Comparison of ENCODE assay signal across 23 mouse cellular contexts in the genomic region with DNA sequence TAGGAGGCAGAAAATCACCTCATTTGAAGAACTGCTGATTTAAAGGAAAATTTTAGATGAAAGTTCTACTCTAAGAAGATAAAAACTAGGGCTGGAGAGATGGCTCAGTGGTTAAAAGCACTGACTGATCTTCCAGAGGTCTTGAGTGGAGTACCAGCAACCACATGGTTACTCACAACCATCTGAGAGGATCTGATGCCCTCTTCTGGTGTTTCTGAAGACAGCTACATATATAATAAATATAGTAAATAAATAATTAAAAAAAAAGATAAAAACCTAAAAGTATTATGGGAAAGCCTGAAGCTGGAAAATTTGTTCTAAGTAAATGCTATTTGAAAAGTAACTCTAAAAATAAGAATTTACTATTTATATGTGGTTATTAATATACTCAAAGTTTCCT. TPM values are rescaled to one million over a fixed set of nuclear protein-coding genes. Genes with fewer than 3 reads are reported as not detected.
DNase-seq lines count a peak whose midpoint lies in the region; ATAC-seq and TF ChIP-seq lines count a peak whose summit lies in the region.
"Had no signal": no experiment of that assay in that cellular context is flagged by ENCODE, and none has a peak within 500 bp of the region (broad histone marks: within the 10 kb centered on the region; RNA-seq: fewer than 3 reads in every experiment).

No protein-coding gene starts in this region.

- no peaks in the 10 kb centered on the region for H3K27me3 ChIP-seq in lung, postnatal 0 days (replicated peaks; ENCODE audit: insufficient read depth, low read length)
- H3K27me3 ChIP-seq in stomach, postnatal 0 days (ENCODE audit: control insufficient read depth, insufficient read depth, low read length): no peaks in the 10 kb centered on the region
- H3K27me3 ChIP-seq: embryonic facial prominence, embryonic 15.5 days; hindbrain, embryonic 13.5 days had no signal

- no peak overlapping the region for H3K4me3 ChIP-seq in layer of hippocampus, adult 2 months
- H3K4me3 ChIP-seq in lung, postnatal 0 days (ENCODE audit: low read depth, low read length): no peak overlapping the region
- H3K4me3 ChIP-seq in stomach, postnatal 0 days (ENCODE audit: low read depth, low read length): no peak overlapping the region
- H3K4me3 ChIP-seq: embryonic facial prominence, embryonic 15.5 days; erythroblast, embryonic 14.5 days; forebrain, embryonic 10.5 days; gastrocnemius, adult 2 months; heart, embryonic 10.5 days; hindbrain, embryonic 13.5 days had no signal

- no peak for DNase-seq in layer of hippocampus, adult 2 months (ENCODE audit: low spot score in 2 of 2)
- DNase-seq in layer of hippocampus, postnatal 36 days: no peak
- peak; percentile 42 for DNase-seq in lung, postnatal 0 days (ENCODE audit: low spot score)
- DNase-seq in lung, adult 18-20 months: no peak
- DNase-seq in ES-CJ7 (ENCODE audit: low read depth, low spot score): peak; percentile 48
- DNase-seq in stomach, postnatal 0 days (ENCODE audit: low spot score): no peak
- DNase-seq in neural tube, embryonic 10.5 days (ENCODE audit: extremely low spot score, low spot score): no peak
- no peak for DNase-seq in cerebellum, adult 9-11 months
- DNase-seq: adrenal gland, adult 2 months; adrenal gland, postnatal 25 days; cerebellum, adult 18-20 months; cerebellum, postnatal 10 days; gastrocnemius, adult 2 months; gastrocnemius, postnatal 25 days; heart, postnatal 10 days; heart, postnatal 4 days had no signal

- no peaks in the 10 kb centered on the region for H3K4me1 ChIP-seq in lung, postnatal 0 days (ENCODE audit: insufficient read depth, low read depth, low read length)
- no peaks in the 10 kb centered on the region; the same call in 1 of the 2 replicates for H3K4me1 ChIP-seq in stomach, postnatal 0 days (replicated peaks; ENCODE audit: control insufficient read depth, insufficient read depth)
- H3K4me1 ChIP-seq: embryonic facial prominence, embryonic 15.5 days; forebrain, embryonic 10.5 days; heart, embryonic 10.5 days; hindbrain, embryonic 13.5 days had no signal

- no peaks in the 10 kb centered on the region for H3K9me3 ChIP-seq in lung, postnatal 0 days (ENCODE audit: low read length)
- no peaks in the 10 kb centered on the region for H3K9me3 ChIP-seq in stomach, postnatal 0 days (ENCODE audit: control insufficient read depth, low read length)
- H3K9me3 ChIP-seq: embryonic facial prominence, embryonic 15.5 days; forebrain, embryonic 10.5 days; heart, embryonic 10.5 days; hindbrain, embryonic 13.5 days had no signal

- TF ChIP-seq CTCF in layer of hippocampus, adult 2 months (conservative IDR thresholded peaks at IDR 0.05): peak; percentile 23
- 0 out of 2 replicates have a peak, but pooled peaks have one; percentile 8 for TF ChIP-seq CTCF in lung, postnatal 0 days (IDR thresholded peaks at IDR 0.05)
- TF ChIP-seq CTCF in stomach, postnatal 0 days (IDR thresholded peaks at IDR 0.05; ENCODE audit: low read depth): peak; percentile 24; the same call in 1 of the 2 replicates

- no peak overlapping the region for H3K27ac ChIP-seq in layer of hippocampus, adult 2 months
- H3K27ac ChIP-seq in lung, postnatal 0 days (ENCODE audit: low read length): no peak overlapping the region
- H3K27ac ChIP-seq in stomach, postnatal 0 days (replicated peaks): no peak overlapping the region
- H3K27ac ChIP-seq: embryonic facial prominence, embryonic 15.5 days; forebrain, embryonic 10.5 days; gastrocnemius, adult 2 months; heart, embryonic 10.5 days; hindbrain, embryonic 13.5 days; hindbrain, postnatal 0 days had no signal

- no peak for TF ChIP-seq EP300 in lung, postnatal 0 days (IDR thresholded peaks at IDR 0.05)
- no peak for TF ChIP-seq EP300 in stomach, postnatal 0 days (optimal IDR thresholded peaks at IDR 0.05)

- no peak overlapping the region for H3K9ac ChIP-seq in lung, postnatal 0 days (replicated peaks; ENCODE audit: low read depth)
- no peak overlapping the region for H3K9ac ChIP-seq in stomach, postnatal 0 days (ENCODE audit: low read length)
- H3K9ac ChIP-seq: embryonic facial prominence, embryonic 15.5 days; hindbrain, embryonic 13.5 days had no signal

- ATAC-seq in lung, postnatal 0 days: no peak
- ATAC-seq in stomach, postnatal 0 days (ENCODE audit: low FRiP score, low TSS enrichment): no peak
- ATAC-seq: forebrain, embryonic 14.5 days; hindbrain, postnatal 0 days had no signal

- H3K36me3 ChIP-seq in lung, postnatal 0 days (ENCODE audit: insufficient read depth, low read length): no peaks in the 10 kb centered on the region
- H3K36me3 ChIP-seq in stomach, postnatal 0 days (ENCODE audit: control insufficient read depth, insufficient read depth, low read length): no peaks in the 10 kb centered on the region
- H3K36me3 ChIP-seq: embryonic facial prominence, embryonic 15.5 days; forebrain, embryonic 10.5 days; heart, embryonic 10.5 days; hindbrain, embryonic 13.5 days had no signal

- no peak overlapping the region for H3K4me2 ChIP-seq in lung, postnatal 0 days (replicated peaks; ENCODE audit: low read depth, low read length)
- no peak overlapping the region for H3K4me2 ChIP-seq in stomach, postnatal 0 days (replicated peaks; ENCODE audit: low read depth)
- H3K4me2 ChIP-seq: embryonic facial prominence, embryonic 15.5 days; hindbrain, embryonic 13.5 days had no signal

RNA-seq across cellular contexts. Expression of a gene that starts 17.1 kb away (rescaled TPM):
- total RNA-seq in layer of hippocampus, adult 2 months (2021): 10 to 100 TPM; 87.2 to 95.2 TPM
- total RNA-seq in layer of hippocampus, postnatal 36 days (2021): 10 to 100 TPM; 85.3 to 97.2 TPM
- 45.4 and 46.0 TPM in 2 replicates for polyA plus RNA-seq in lung, postnatal 0 days (2015; fragmentation: Nextera tagmentation; extraction: Ambion mirVana)
- 32.8 and 35.1 TPM in 2 replicates for polyA plus RNA-seq in stomach, postnatal 0 days (2015; fragmentation: Nextera tagmentation; extraction: Ambion mirVana)

RNA-seq across cellular contexts. Expression of a gene that starts 27.6 kb away (rescaled TPM):
- 10 to 100 TPM; 29.6 to 31.9 TPM for total RNA-seq in layer of hippocampus, adult 2 months (2021)
- 10 to 100 TPM; 31.6 to 32.9 TPM for total RNA-seq in layer of hippocampus, postnatal 36 days (2021)
- polyA plus RNA-seq in lung, postnatal 0 days (2015; fragmentation: Nextera tagmentation; extraction: Ambion mirVana): 9.7 and 10.8 TPM in 2 replicates
- polyA plus RNA-seq in stomach, postnatal 0 days (2015; fragmentation: Nextera tagmentation; extraction: Ambion mirVana): 7.9 and 10.1 TPM in 2 replicates

Comparison
In these comparisons a context has a peak if more than half of its experiments do, and no peak if none do; other contexts are left out.
1. DNase-seq: peak in lung, postnatal 0 days (single experiment) and ES-CJ7 (single experiment); none in layer of hippocampus, adult 2 months (0 of 2), layer of hippocampus, postnatal 36 days (0 of 2), lung, adult 18-20 months (0 of 2), stomach, postnatal 0 days (single experiment), neural tube, embryonic 10.5 days (single experiment) and cerebellum, adult 9-11 months (single experiment).
2. Peak in every context shown above with its lines, with median percentiles within 50 percentile points of each other: CTCF ChIP-seq.